In genomic region chr7:113872846-113873245, GRCm38 (mm10) we compare ENCODE assay signal across 28 mouse cellular contexts.
DNase-seq lines count a peak whose midpoint lies in the region; ATAC-seq lines count a peak whose summit lies in the region.
"Had no signal": no experiment of that assay in that cellular context is flagged by ENCODE, and none has a peak within 500 bp of the region (broad histone marks: within the 10 kb centered on the region; RNA-seq: fewer than 3 reads in every experiment).

No protein-coding gene starts in this region.

- no peaks in the 10 kb centered on the region for H3K36me3 ChIP-seq in heart, embryonic 12.5 days
- H3K36me3 ChIP-seq: embryonic facial prominence, embryonic 10.5 days; embryonic facial prominence, embryonic 13.5 days; G1E; heart, embryonic 13.5 days; hindbrain, embryonic 12.5 days; hindbrain, embryonic 15.5 days; kidney, embryonic 15.5 days had no signal

- 77% methylated on average over 1 of the region's 1 CpGs for WGBS in heart, embryonic 12.5 days

- peak; percentile 23 for DNase-seq in gastrocnemius, adult 18-20 months (ENCODE audit: low spot score)
- DNase-seq in gastrocnemius, postnatal 10 days = no peak
- peak; percentile 58 to 62 for DNase-seq in heart, adult 18-20 months
- peak; percentile 17 to 38 for DNase-seq in heart, postnatal 10 days
- DNase-seq in heart, postnatal 4 days = no peak
- DNase-seq in skeletal muscle tissue, adult 2 months (ENCODE audit: low read depth, low spot score) = peak; percentile 38
- DNase-seq: adrenal gland, adult 2 months; adrenal gland, postnatal 25 days; B cell, adult 2 months; cerebellum, adult 11-12 months; cerebellum, adult 8-10 months; cerebellum, postnatal 10 days; cerebellum, postnatal 36 days; embryo, embryonic 11 days; forebrain, postnatal 0 days; kidney, adult 8-10 months had no signal

- no peak overlapping the region for H3K9ac ChIP-seq in heart, embryonic 12.5 days
- H3K9ac ChIP-seq: embryonic facial prominence, embryonic 13.5 days; forebrain, postnatal 0 days; heart, embryonic 13.5 days; hindbrain, embryonic 12.5 days; hindbrain, embryonic 15.5 days; kidney, embryonic 15.5 days had no signal

- 0 out of 2 replicates have a peak, but pooled peaks cover 4% of the 10 kb centered on the region for H3K9me3 ChIP-seq in heart, embryonic 12.5 days (replicated peaks)
- H3K9me3 ChIP-seq: embryonic facial prominence, embryonic 10.5 days; embryonic facial prominence, embryonic 13.5 days; heart, embryonic 13.5 days; hindbrain, embryonic 12.5 days; hindbrain, embryonic 15.5 days; kidney, embryonic 15.5 days had no signal

- no peaks in the 10 kb centered on the region for H3K27me3 ChIP-seq in heart, embryonic 12.5 days (replicated peaks)
- H3K27me3 ChIP-seq: embryonic facial prominence, embryonic 13.5 days; heart, embryonic 13.5 days; hindbrain, embryonic 12.5 days; hindbrain, embryonic 15.5 days; kidney, embryonic 15.5 days had no signal

- H3K4me2 ChIP-seq in heart, embryonic 12.5 days = no peak overlapping the region
- H3K4me2 ChIP-seq: embryonic facial prominence, embryonic 13.5 days; heart, embryonic 13.5 days; hindbrain, embryonic 12.5 days; hindbrain, embryonic 15.5 days; kidney, embryonic 15.5 days had no signal

- H3K4me3 ChIP-seq in heart, embryonic 12.5 days = no peak overlapping the region
- H3K4me3 ChIP-seq: embryonic facial prominence, embryonic 10.5 days; embryonic facial prominence, embryonic 13.5 days; erythroblast, embryonic 14.5 days; heart, embryonic 13.5 days; hindbrain, embryonic 12.5 days; hindbrain, embryonic 15.5 days; kidney, embryonic 15.5 days had no signal

- peaks cover 11% of the 10 kb centered on the region for H3K4me1 ChIP-seq in heart, embryonic 12.5 days (replicated peaks)
- H3K4me1 ChIP-seq: embryonic facial prominence, embryonic 10.5 days; embryonic facial prominence, embryonic 13.5 days; hindbrain, embryonic 12.5 days; hindbrain, embryonic 15.5 days; kidney, embryonic 15.5 days had no signal

- no peak overlapping the region for H3K27ac ChIP-seq in heart, embryonic 12.5 days (ENCODE audit: poor library complexity, severe bottlenecking)
- H3K27ac ChIP-seq: embryonic facial prominence, embryonic 10.5 days; embryonic facial prominence, embryonic 13.5 days; heart, embryonic 13.5 days; hindbrain, embryonic 12.5 days; hindbrain, embryonic 15.5 days; kidney, embryonic 15.5 days had no signal

- intact Hi-C loops in heart, postnatal 10 days (cut with DNase I) = no loop called here

- ATAC-seq in heart, embryonic 12.5 days (ENCODE audit: insufficient number of reproducible peaks, low FRiP score) = no peak
- ATAC-seq: forebrain, embryonic 14.5 days; forebrain, postnatal 0 days; intestine, postnatal 0 days; Patski had no signal

Comparison
In these comparisons a context has a peak if more than half of its experiments do, and no peak if none do; other contexts are left out.
1. DNase-seq: peak in gastrocnemius, adult 18-20 months (single experiment), heart, adult 18-20 months (2 of 2), heart, postnatal 10 days (2 of 2) and skeletal muscle tissue, adult 2 months (single experiment); none in gastrocnemius, postnatal 10 days (single experiment) and heart, postnatal 4 days (single experiment).